8 mouse cellular contexts compared by ENCODE assay signal in the genomic region with DNA sequence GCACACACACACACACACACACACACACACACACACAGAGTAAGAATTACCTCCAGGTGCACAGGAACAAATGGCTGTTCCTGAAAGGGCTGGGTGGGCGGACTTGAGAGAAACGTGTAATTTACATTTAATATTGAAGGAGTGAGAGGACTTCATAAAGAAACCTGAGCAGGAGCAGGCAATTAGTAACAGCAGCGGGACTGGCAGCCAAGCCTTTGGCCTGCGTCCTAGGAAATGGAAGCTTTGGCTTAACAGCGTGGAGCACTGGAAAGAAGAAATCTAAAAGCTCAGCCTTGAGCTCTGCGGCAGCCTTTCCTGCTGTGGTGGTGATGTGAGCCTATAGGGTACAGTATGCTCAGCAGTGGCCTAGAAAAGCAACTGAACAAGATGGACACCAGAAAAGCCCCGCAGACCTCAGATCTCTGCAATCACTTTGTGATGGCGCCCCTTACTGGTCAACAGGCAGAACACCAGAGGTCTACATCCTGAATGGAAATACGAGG.
A peak's percentile ranks its signal among the peaks of the same experiment; 100 is the strongest.
DNase-seq lines count a peak whose midpoint lies in the region; ATAC-seq and TF ChIP-seq lines count a peak whose summit lies in the region.

No protein-coding gene starts in this region.

- no peaks in the 10 kb centered on the region for H3K27me3 ChIP-seq in liver, adult 2 months (ENCODE audit: control insufficient read depth, insufficient read depth, low read length)
- H3K27me3 ChIP-seq in liver, embryonic 11.5 days (replicated peaks; ENCODE audit: control insufficient read depth, insufficient read depth, low read length): no peaks in the 10 kb centered on the region
- H3K27me3 ChIP-seq in hindbrain, embryonic 10.5 days (ENCODE audit: insufficient read depth, poor library complexity, severe bottlenecking): no peaks in the 10 kb centered on the region
- H3K27me3 ChIP-seq in midbrain, embryonic 12.5 days: 0 out of 2 replicates have a peak, but pooled peaks cover 3% of the 10 kb centered on the region

- peak; percentile 2 for DNase-seq in liver, adult 2 months (ENCODE audit: extremely low read depth, low read depth, low spot score)
- no peak for DNase-seq in liver, embryonic 11.5 days (ENCODE audit: low spot score)
- DNase-seq in hindbrain, embryonic 10.5 days (ENCODE audit: low spot score): peak; percentile 53
- DNase-seq in layer of hippocampus, postnatal 14 days (ENCODE audit: low spot score in 2 of 2): peak; percentile 67 to 68
- no peak for DNase-seq in spleen, postnatal 10 days (ENCODE audit: low spot score in 2 of 2)

- no peaks in the 10 kb centered on the region for H3K79me2 ChIP-seq in liver, adult 2 months (ENCODE audit: control insufficient read depth, insufficient read depth, low read length)

- H3K27ac ChIP-seq in liver, adult 2 months (replicated peaks; ENCODE audit: insufficient read depth, low read depth, low read length): no peak overlapping the region
- no peak overlapping the region for H3K27ac ChIP-seq in liver, embryonic 11.5 days (ENCODE audit: low read depth, low read length)
- H3K27ac ChIP-seq in hindbrain, embryonic 10.5 days: peak overlapping the region; percentile 26; the same call in 1 of the 2 replicates
- H3K27ac ChIP-seq in midbrain, embryonic 12.5 days (replicated peaks): peak overlapping the region; percentile 70

- TF ChIP-seq CTCF in liver, adult 2 months (IDR thresholded peaks at IDR 0.05; ENCODE audit: low read depth, low read length): no peak

- WGBS in liver, adult 2 months: 77% methylated on average over 9 of the region's 9 CpGs
- WGBS in liver, embryonic 11.5 days: 76% methylated on average over 9 of the region's 9 CpGs
- WGBS in hindbrain, embryonic 10.5 days: 74% methylated on average over 9 of the region's 9 CpGs
- 59% methylated on average over 9 of the region's 9 CpGs for WGBS in midbrain, embryonic 12.5 days

- no peaks in the 10 kb centered on the region for H3K4me1 ChIP-seq in liver, adult 2 months (ENCODE audit: control insufficient read depth, insufficient read depth, low read length)
- no peaks in the 10 kb centered on the region for H3K4me1 ChIP-seq in liver, embryonic 11.5 days (replicated peaks; ENCODE audit: control insufficient read depth, insufficient read depth, low read length)
- peaks cover 29% of the 10 kb centered on the region for H3K4me1 ChIP-seq in hindbrain, embryonic 10.5 days (replicated peaks)
- H3K4me1 ChIP-seq in midbrain, embryonic 12.5 days: peaks cover 26% of the 10 kb centered on the region

- no peak overlapping the region for H3K4me3 ChIP-seq in liver, adult 2 months (ENCODE audit: insufficient read depth, low read depth, low read length)
- H3K4me3 ChIP-seq in liver, embryonic 11.5 days (ENCODE audit: low read depth, low read length): no peak overlapping the region
- no peak overlapping the region for H3K4me3 ChIP-seq in hindbrain, embryonic 10.5 days
- H3K4me3 ChIP-seq in midbrain, embryonic 12.5 days: no peak overlapping the region

- no peaks in the 10 kb centered on the region for H3K9me3 ChIP-seq in liver, embryonic 11.5 days (ENCODE audit: control insufficient read depth, low read length)
- H3K9me3 ChIP-seq in hindbrain, embryonic 10.5 days: no peaks in the 10 kb centered on the region
- H3K9me3 ChIP-seq in midbrain, embryonic 12.5 days: no peaks in the 10 kb centered on the region

- no peak overlapping the region for H3K9ac ChIP-seq in liver, adult 2 months (ENCODE audit: low read depth, low read length)
- no peak overlapping the region for H3K9ac ChIP-seq in liver, embryonic 11.5 days (ENCODE audit: low read depth, low read length)
- H3K9ac ChIP-seq in midbrain, embryonic 12.5 days (replicated peaks): no peak overlapping the region

- no peak for TF ChIP-seq POLR2A in liver, adult 2 months (IDR thresholded peaks at IDR 0.05; ENCODE audit: extremely low read depth, insufficient read depth, low read length)

- no peak overlapping the region for H3K4me2 ChIP-seq in liver, embryonic 11.5 days
- H3K4me2 ChIP-seq in midbrain, embryonic 12.5 days (replicated peaks): no peak overlapping the region; the same call in 1 of the 2 replicates

- no peak for ATAC-seq in liver, embryonic 11.5 days (replicated peaks; ENCODE audit: low FRiP score)
- ATAC-seq in common myeloid progenitor, adult 5-6 weeks (replicated peaks; ENCODE audit: low read depth, poor library complexity, severe bottlenecking): peak; percentile 60; the same call in 1 of the 2 replicates
- ATAC-seq in midbrain, embryonic 12.5 days (ENCODE audit: low FRiP score, low read depth): peak; percentile 67
- no peak for ATAC-seq in inflammation-experienced regulatory T-cells, adult 6 months

- H3K36me3 ChIP-seq in liver, adult 2 months (ENCODE audit: control insufficient read depth, insufficient read depth, low read length): no peaks in the 10 kb centered on the region
- H3K36me3 ChIP-seq in liver, embryonic 11.5 days (ENCODE audit: control insufficient read depth, insufficient read depth, low read length): no peaks in the 10 kb centered on the region
- H3K36me3 ChIP-seq in hindbrain, embryonic 10.5 days: no peaks in the 10 kb centered on the region
- H3K36me3 ChIP-seq in midbrain, embryonic 12.5 days: no peaks in the 10 kb centered on the region

Comparison
In these comparisons a context has a peak if more than half of its experiments do, and no peak if none do; other contexts are left out.
1. DNase-seq: peak in liver, adult 2 months (single experiment), hindbrain, embryonic 10.5 days (single experiment) and layer of hippocampus, postnatal 14 days (2 of 2); none in liver, embryonic 11.5 days (single experiment) and spleen, postnatal 10 days (0 of 2).
2. H3K27ac ChIP-seq: peak in hindbrain, embryonic 10.5 days (single experiment) and midbrain, embryonic 12.5 days (single experiment); none in liver, adult 2 months (single experiment) and liver, embryonic 11.5 days (single experiment).
3. ATAC-seq: peak in common myeloid progenitor, adult 5-6 weeks (single experiment) and midbrain, embryonic 12.5 days (single experiment); none in liver, embryonic 11.5 days (single experiment) and inflammation-experienced regulatory T-cells, adult 6 months (single experiment).